Mouse (Mus musculus) CH12F3 (cell line): Measurements from ENCODE around the gene Foxj2.

Source experiments
- in situ Hi-C: fragments of 300-500 bp; cut with MboI; formaldehyde crosslinking; loops from 2 replicates; pipeline ENCODE4 v1.14.3; 2020; ENCODE audit warnings: low sequenced_read_pairs

Foxj2 gene

DNA sequence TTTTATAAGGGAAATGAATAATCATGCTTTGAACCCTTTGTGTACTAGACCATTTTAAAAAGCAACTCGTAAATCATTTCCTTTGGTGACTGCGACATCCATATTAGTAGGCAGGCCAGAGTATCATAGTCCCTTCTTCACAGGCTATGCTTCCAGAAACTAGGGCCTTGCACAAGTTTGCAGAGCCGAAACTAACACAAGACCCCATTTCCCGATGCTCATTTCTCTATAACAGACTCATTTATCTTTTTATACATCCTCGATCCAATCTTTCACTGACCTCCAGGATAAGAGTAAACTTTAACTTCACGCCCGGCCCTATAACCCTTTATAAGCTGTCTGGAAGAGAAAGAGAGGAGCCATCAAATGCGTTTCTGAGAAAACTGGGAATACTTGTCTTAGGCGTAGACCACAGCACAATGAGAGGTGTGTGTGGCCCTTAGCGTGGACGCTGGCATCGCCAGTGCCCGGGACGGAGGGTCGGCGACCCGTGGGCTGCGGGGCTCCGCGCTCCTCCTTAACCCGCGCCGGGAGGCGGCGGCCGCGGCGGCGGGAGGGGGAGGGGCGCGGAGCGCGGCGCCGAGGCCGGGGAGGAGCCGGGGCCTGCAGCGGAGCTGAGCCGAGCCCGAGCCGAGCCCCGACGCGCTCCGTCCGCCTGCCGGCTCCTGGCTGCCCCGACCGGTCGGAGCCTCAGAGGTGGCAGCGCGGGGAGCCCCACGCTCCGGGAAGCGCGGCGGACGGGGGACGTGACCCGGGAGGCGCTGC, at the start of gene Foxj2:
TSS of gene Foxj2 (plus strand) at position 609 of the 765 bp plus-strand sequence.
- in situ Hi-C loops = no loop called here

DNA sequence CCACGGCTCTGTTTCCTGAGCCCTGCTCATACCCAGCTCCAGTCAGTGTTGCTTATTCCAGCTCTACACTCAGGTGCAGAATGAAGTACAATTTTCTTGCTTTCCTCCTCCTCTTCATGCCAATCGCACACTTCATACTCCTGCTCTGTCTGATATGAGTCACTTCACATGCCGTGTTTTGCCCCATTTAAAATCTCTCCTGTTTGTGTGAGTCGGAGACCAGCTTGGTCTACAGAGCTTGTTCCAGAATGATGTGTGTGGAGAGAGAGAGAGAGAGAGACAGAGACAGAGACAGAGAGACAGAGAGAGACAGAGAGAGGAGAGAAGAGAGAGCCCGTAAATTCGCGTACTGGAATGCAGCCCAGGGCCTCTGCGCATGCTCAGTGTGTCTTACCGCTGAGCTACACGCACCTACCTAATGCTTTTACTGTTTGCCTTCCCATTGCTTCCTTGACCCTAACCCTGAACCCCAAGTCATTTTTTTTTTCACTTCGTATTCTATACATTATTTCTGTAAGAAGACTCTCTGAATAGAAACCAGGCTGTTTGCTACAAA, 48.9 kb upstream of the Foxj2 start:
- in situ Hi-C loops = no loop called here

- in situ Hi-C loops = no loop called here
Measured at GRCm38 (mm10) chr6:122772701-122773100, 47.0 kb upstream of the Foxj2 start.

- in situ Hi-C loops = no loop called here
Measured at GRCm38 (mm10) chr6:122774345-122774744, 45.4 kb upstream of the Foxj2 start.

- in situ Hi-C loops = no loop called here
Measured at GRCm38 (mm10) chr6:122776040-122776439, 43.7 kb upstream of the Foxj2 start.

- in situ Hi-C loops = no loop called here
Measured at GRCm38 (mm10) chr6:122779916-122780315, 39.8 kb upstream of the Foxj2 start.

DNA sequence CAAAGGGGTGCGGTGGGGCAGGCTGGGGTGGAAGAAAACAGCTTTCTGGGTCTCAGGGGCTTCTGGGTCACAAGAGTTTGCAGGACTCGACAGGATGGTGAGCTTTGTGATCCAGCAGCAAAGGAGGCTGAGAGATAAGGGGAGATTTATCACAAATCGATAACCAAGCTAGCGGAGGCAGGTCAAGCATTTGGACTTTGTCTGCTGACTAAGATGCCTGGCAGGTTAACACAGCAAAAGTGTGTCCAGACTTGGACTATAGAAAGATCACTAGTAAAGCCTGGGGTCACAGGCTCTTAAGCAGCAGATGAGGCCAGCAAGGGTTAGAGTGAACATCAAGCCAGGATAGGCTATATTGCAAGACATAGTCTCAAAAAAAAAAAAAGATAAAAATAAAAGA, 38.5 kb upstream of the Foxj2 start:
- in situ Hi-C loops = no loop called here

DNA sequence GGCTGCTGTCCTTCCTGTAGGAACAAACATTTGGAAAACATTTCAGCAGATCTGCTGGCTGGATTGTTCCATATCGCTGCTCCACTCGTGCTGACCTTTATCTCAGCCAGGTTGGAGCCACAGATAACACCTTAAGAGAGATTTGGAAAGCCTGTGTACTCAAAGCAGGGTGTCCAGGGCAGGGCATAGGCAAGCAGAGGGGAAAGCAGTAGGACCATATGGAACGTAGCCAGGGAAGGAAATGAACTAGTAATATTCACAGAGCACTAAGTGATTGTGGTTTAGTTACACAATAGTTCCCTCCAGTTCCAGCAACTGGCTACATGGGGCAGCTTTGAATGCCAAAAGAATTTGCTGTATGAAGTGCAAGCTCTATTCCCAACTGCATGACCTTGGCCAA, 37.5 kb upstream of the Foxj2 start:
- in situ Hi-C loops = no loop called here

DNA sequence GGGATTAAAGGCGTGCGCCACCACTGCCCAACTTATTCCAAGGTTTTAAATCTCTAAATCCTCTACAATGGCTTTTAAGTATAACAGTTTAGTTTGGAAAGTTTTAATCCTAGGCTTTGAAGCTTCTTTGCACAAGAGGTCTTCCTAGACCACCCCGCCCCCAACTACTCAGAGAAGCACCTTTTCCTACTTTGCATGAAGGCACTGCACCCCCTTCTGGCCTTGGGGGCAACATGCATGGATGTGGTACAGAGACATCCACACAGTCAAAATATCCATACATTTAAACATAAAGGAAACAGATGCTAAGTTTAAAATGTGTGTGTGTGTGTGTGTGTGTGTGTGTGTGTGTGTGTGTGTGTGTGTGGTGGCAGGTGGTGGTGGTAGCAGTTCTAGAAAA, 34.8 kb upstream of the Foxj2 start:
- in situ Hi-C loops = no loop called here

- in situ Hi-C loops = no loop called here
Measured at GRCm38 (mm10) chr6:122786275-122786674, 33.4 kb upstream of the Foxj2 start.

- in situ Hi-C loops = no loop called here
Measured at GRCm38 (mm10) chr6:122795254-122795935, 24.3 kb upstream of the Foxj2 start.

DNA sequence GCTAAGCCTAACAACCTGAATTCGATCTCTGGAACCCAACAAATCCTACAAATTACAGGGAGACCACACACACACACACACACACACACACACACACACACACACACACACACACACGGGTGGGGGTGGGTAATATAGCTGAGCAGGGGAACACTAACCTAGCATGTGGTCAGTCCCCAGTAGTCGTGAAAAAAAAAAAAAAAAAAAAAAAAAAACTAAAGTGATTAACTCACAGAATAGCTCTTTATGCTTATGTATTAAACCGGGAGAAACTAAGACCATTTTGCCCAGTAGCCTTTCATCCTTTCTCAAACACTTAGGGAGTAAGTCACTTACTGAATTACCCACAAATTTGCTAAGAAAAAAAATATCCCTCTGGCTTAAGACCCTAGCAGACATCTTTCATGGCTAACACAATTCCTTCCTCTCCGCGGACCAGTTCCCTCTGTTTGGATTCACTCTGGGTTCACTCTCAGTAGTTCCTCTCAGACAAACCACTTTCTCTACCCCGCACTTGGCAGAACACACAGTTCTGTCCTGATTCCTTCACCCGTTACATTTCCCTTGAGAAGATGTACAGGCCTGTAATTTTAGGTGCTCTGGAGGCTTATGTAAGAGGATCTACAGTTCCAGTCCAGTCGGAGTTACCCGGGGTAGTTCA, 18.9 kb upstream of the Foxj2 start:
- in situ Hi-C loops = no loop called here

DNA sequence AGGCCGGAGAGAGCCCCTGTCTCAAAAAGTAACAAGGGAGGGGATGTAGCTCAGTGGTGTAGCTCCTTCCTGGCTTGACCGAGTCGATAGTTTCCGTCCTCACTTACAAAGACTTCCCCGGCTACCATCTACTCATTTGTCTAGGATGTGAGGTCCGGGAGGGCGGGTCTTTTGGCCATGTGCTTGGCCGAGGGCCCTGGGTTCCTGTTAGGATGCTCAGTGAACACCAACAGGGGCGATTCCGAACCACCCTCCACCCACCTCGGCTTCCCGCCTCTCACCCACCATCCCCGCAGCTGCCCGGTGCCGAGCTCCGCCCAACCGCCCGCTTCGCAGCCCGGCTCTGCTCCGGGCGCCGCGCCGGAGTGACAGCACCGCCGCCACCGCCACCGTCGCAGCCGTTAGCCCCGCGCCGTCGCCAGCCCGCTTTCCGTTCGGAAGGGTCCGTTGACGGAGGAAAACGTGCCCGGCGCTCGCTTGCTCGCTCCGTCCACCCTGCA, 18.4 kb upstream of the Foxj2 start, which contains the start of gene Slc2a3:
TSS of gene Slc2a3 (minus strand) at position 340 of the 500 bp plus-strand sequence.
- in situ Hi-C loops = no loop called here

GRCm38 (mm10) chr6:122801801-122802514, 17.8 kb upstream of the Foxj2 start:
- in situ Hi-C loops = no loop called here

DNA sequence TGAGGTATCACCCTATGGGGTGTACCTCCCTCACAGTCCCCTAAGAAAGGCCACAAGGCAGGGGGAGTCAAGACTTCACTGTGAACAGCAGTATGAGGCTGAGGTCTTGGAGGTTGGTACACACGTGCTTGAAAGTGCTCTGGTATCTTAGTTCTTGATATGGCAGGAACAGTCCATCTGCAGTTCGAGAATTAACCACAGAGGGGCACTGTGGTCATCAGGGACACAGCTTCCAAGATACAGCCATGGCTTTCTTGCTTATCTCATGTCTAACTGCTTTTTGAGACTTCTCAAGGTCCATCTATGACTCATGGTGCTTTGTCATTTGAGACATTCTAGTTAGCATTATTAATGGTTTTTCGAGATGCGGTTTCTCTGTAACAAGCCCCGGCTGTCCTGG, 15.3 kb upstream of the Foxj2 start:
- in situ Hi-C loops = no loop called here

GRCm38 (mm10) chr6:122810022-122810614, 9.6 kb upstream of the Foxj2 start:
- in situ Hi-C loops = no loop called here

GRCm38 (mm10) chr6:122810615-122811279, 9.0 kb upstream of the Foxj2 start:
- in situ Hi-C loops = no loop called here

GRCm38 (mm10) chr6:122811280-122811652, 8.4 kb upstream of the Foxj2 start:
- in situ Hi-C loops = no loop called here

DNA sequence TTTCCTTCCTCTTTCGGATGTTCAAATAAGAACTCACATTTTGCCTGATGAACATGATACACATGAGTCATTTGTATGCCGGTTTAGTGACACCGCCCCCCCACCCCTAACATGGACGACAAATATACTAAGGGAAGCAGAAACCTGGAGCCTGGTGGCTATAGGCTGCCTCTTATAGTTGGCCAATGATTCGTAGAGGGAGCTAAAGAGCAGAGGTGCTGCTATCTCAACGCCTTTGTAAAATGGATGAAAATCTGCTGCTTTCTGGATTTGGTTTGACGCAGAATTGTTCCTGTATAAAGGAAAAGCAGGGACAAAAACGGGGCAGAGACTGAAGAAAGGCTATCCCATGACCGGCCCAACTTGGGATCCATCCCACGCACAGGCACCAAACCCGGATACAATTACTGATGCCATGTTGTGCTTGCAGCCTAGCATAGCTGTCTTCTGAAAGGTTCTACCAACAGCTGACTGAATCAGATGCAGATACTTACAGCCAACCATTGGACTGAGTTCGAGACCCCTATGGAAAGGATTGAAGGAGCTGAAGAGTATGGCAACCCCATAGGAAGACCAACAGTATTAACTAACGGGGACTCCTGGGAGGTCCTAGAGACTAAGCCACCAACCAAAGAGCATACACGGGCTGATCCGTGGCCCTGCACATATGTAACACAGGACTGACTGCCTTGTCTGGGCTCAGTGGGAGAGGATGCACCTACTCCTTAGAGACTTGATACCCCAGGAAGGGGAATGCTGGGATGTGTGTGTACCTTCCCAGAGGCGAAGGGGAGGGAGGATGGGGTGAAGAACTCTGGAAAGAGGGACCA, 7.7 kb upstream of the Foxj2 start:
- in situ Hi-C loops = no loop called here
